Mouse (Mus musculus) kidney, adult 2 months (tissue): ENCODE results near the gene Mzf1.

Experiments
- CTCF ChIP-seq: fragments of 200-500 bp; conservative IDR thresholded peaks from 2 replicates; pipeline ENCODE4 v1.5.1; 2011; ENCODE audit warnings: low read depth, mild to moderate bottlenecking, control low read depth, low read length, moderate library complexity, mixed read lengths; ENCODE audit not compliant: insufficient read depth, insufficient read length
- POLR2A ChIP-seq: fragments of 200-500 bp; IDR thresholded peaks from one replicate; pipeline ENCODE4 v1.6.1; 2011; ENCODE audit warnings: low read depth, low read length, control low read depth

DNA sequence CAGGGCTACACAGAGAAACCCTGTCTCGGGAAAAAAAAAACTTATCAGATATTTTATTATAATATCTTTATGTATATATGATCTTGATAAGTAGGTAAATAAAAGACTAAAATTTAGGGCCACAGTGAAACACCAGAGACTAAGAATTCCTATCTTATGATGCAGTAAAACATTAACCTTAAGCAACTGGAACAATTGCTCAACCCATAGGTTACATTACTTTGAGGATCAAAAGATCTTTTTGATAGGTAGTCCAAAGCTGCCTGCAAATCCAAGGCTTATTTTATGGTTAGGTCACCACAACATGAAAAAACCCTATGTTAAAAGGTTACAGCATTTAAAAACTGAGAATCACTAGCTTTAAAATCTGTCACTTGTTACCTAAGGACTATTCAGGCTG is 53.0 kb downstream of the Mzf1 start:
- no peak for TF ChIP-seq CTCF
- no peak for TF ChIP-seq POLR2A
